Mouse (Mus musculus) midbrain, embryonic 11.5 days (tissue): ENCODE measurements around the gene Ngp. TPM values are rescaled to one million over a fixed set of nuclear protein-coding genes. Genes with fewer than 3 reads are reported as not detected.
A peak's percentile ranks its signal among the peaks of the same experiment; 100 is the strongest.

ENCODE experiments used
- ATAC-seq: fragments of 200-750 bp; cut with Nextera tagmentation; 2 replicates; pipeline ENCODE4 v1.8.0; 2017; ENCODE audit warnings: moderate TSS enrichment, moderate library complexity; ENCODE audit not compliant: low FRiP score
- DNase-seq: peaks from one replicate; pipeline ENCODE4 v3.0.0; 2015; ENCODE audit warnings: low spot score; ENCODE audit errors: missing footprints
- H3K27ac ChIP-seq: fragments of 300-500 bp; sonication (generic); 2 replicates; pipeline ENCODE4 v1.5.1; 2014; ENCODE audit warnings: low read depth, low read length
- H3K27me3 ChIP-seq: fragments of 300-500 bp; sonication (generic); 2 replicates; pipeline ENCODE4 v1.6.1; 2014; ENCODE audit warnings: mild to moderate bottlenecking, low read length, moderate library complexity, mixed read lengths; ENCODE audit not compliant: control insufficient read depth, insufficient read depth
- H3K36me3 ChIP-seq: fragments of 300-500 bp; sonication (generic); 2 replicates; pipeline ENCODE4 v1.6.1; 2014; ENCODE audit warnings: mild to moderate bottlenecking, low read length, moderate library complexity, mixed read lengths; ENCODE audit not compliant: control insufficient read depth, insufficient read depth
- H3K4me1 ChIP-seq: fragments of 300-500 bp; sonication (generic); 2 replicates; pipeline ENCODE4 v1.6.1; 2014; ENCODE audit warnings: low read length; ENCODE audit not compliant: control insufficient read depth, insufficient read depth
- H3K4me2 ChIP-seq: fragments of 300-500 bp; sonication (generic); 2 replicates; pipeline ENCODE4 v1.6.1; 2014; ENCODE audit warnings: mild to moderate bottlenecking, moderate library complexity
- H3K4me3 ChIP-seq: fragments of 300-500 bp; sonication (generic); 2 replicates; pipeline ENCODE4 v1.5.1; 2014; ENCODE audit warnings: low read depth, low read length
- H3K9ac ChIP-seq: fragments of 300-500 bp; sonication (generic); 2 replicates; pipeline ENCODE4 v1.6.1; 2014; ENCODE audit warnings: low read length
- H3K9me3 ChIP-seq: fragments of 300-500 bp; sonication (generic); 2 replicates; pipeline ENCODE4 v1.6.1; 2016; ENCODE audit warnings: low read length; ENCODE audit not compliant: control insufficient read depth
- WGBS: fragments of 180-500 bp; shearing (Covaris S2); extraction: QIAGEN DNeasy Blood & Tissue Kit; methylation state at CpG from one replicate; pipeline ENCODE4 v1.1.7; 2014; 5-methylcytosine and 5-hydroxymethylcytosine counted together
- polyA plus RNA-seq: library from polyadenylated mRNA; unstranded; fragments of >200 nt; fragmentation: Nextera tagmentation; extraction: Ambion mirVana; gene quantifications from 2 replicates; pipeline ENCODE4 v1.2.1, GENCODE M21; 2014

Ngp gene
- polyA plus RNA-seq, 1 experiment from 2014 or later, result 0.55 TPM

DNA sequence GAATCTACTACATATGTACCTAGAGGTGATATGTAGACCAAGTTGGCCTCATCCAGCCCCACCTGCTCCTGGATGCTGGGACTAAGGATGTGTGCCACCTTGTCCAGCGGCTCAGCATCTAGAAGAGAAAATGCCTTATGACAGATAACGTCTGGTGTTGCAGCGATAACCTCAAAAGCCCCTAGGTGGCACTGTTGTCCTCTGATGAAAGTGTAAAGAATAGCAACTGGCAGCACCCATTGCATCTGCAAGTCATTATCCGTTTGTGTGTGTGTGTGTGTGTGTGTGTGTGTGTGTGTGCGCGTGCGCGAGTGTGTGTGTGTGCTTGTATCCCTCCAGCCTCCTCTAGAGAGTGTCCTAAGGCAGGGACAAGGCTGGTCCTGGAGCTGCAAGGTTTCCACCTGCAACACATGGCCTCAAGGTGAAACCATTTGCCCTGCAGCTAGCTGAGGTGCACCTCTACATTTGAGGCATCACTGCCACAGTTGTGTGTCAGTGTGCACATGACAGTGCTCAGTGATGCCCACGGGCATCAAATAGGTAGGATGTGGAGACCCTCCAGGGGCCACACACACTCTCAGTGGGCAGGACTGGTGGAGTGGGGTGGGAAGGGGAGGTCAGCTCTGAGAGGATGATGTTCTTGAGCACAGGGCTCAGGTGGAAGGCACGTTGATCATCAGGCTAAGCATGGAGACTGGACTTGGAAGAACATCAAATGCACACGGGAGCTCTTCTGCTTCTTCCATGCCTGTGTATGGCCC is 29.5 kb downstream of the Ngp start:
- Histone ChIP-seq H3K27ac (no peak overlapping the region), H3K36me3 (no peaks in the 10 kb centered on the region), H3K4me3 (no peak overlapping the region), H3K4me2 (no peak overlapping the region), H3K9me3 (no peaks in the 10 kb centered on the region), H3K4me1 (no peaks in the 10 kb centered on the region), H3K27me3 (no peaks in the 10 kb centered on the region), H3K9ac (no peak overlapping the region)
- ATAC-seq (peak; percentile 73), DNase-seq (peak; percentile 98)
- WGBS, result 34% methylated on average over 11 of the region's 11 CpGs

DNA sequence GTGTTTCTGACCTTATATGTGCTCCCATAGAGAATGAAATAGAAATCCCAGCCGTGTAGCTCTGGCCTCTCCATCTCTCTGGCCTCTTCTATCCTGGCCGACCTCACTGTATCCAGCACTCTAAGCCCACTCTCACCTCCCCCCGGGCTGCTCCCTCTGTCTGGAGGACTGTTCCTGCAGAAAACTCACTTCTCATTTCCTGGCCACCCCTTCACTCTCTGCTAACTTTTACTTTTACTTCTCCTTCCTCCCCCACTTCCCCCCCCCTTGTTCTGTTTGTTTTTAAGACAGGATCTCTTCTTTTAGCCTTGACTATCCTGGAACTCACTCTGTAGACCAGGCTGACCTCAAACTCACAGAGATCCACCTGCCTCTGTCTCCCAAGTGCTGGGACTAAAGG is 33.0 kb downstream of the Ngp start:
- DNase-seq, result no peak
- WGBS, result 85% methylated on average over 3 of the region's 3 CpGs
- H3K27me3 ChIP-seq, result no peaks in the 10 kb centered on the region
- no peak overlapping the region for H3K9ac ChIP-seq
- H3K36me3 ChIP-seq, result no peaks in the 10 kb centered on the region
- no peaks in the 10 kb centered on the region for H3K9me3 ChIP-seq
- no peaks in the 10 kb centered on the region for H3K4me1 ChIP-seq
- H3K4me3 ChIP-seq, result no peak overlapping the region
- no peak for ATAC-seq
- no peak overlapping the region for H3K4me2 ChIP-seq
- no peak overlapping the region for H3K27ac ChIP-seq

DNA sequence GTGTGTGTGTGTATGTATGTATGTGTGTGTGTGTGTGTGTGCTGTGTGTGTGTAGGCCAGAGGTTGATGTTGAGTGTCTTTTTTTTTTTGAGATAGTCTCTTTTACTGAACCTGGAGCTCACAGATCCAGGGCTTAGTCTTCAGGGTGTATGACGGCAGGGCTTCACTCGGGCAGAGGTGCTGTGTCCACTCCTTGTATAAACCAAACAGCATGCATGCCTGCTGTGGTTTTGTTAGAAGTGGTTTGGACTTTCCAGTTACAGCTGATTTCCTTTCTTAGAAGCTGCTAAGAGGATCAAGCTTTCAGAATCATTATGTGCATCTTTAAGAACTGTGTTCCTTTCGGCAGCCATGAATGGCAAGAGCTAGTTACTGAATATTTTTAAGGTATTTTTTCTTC is 38.4 kb downstream of the Ngp start:
- no peak overlapping the region for H3K9ac ChIP-seq
- H3K4me1 ChIP-seq, result no peaks in the 10 kb centered on the region
- H3K27ac ChIP-seq, result no peak overlapping the region
- H3K4me3 ChIP-seq, result no peak overlapping the region
- ATAC-seq (no peak), DNase-seq (no peak)
- no peaks in the 10 kb centered on the region for H3K9me3 ChIP-seq
- no peak overlapping the region for H3K4me2 ChIP-seq
- no peaks in the 10 kb centered on the region for H3K36me3 ChIP-seq
- WGBS, result 81% methylated on average over 3 of the region's 3 CpGs
- H3K27me3 ChIP-seq, result no peaks in the 10 kb centered on the region

DNA sequence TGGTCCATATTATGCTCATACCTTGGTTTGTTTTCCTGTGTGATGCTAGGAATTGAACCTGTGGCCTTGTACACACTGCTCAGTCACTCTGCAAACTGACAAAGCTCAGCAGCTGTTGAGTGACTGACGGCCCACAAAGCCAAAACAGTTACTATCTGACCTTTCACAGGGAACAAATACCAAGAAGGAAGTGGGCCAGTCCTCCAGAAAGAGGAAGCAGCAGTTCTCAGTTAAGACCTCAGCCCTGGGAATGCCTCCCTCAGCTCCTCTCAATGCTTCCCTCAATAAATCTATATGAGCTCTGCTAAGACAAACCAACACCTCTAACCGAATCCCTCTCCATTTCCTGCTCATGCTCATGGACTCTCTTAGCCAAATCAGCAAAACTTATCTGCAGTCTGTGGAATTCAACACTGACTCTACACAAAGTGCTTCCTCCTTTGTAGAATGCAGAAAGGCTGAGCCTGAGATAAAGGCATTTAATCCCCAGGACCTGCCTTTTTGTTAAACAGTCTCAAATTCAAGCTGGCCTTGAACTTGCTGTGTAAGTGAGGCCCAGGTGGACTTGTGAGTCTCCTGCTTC is 39.7 kb downstream of the Ngp start:
- Histone ChIP-seq H3K27ac (no peak overlapping the region), H3K4me3 (no peak overlapping the region), H3K27me3 (no peaks in the 10 kb centered on the region), H3K4me1 (no peaks in the 10 kb centered on the region), H3K9me3 (no peaks in the 10 kb centered on the region), H3K36me3 (no peaks in the 10 kb centered on the region), H3K9ac (no peak overlapping the region), H3K4me2 (no peak overlapping the region)
- DNase-seq (peak; percentile 49), ATAC-seq (no peak)
- 69% methylated on average over 2 of the region's 2 CpGs for WGBS

DNA sequence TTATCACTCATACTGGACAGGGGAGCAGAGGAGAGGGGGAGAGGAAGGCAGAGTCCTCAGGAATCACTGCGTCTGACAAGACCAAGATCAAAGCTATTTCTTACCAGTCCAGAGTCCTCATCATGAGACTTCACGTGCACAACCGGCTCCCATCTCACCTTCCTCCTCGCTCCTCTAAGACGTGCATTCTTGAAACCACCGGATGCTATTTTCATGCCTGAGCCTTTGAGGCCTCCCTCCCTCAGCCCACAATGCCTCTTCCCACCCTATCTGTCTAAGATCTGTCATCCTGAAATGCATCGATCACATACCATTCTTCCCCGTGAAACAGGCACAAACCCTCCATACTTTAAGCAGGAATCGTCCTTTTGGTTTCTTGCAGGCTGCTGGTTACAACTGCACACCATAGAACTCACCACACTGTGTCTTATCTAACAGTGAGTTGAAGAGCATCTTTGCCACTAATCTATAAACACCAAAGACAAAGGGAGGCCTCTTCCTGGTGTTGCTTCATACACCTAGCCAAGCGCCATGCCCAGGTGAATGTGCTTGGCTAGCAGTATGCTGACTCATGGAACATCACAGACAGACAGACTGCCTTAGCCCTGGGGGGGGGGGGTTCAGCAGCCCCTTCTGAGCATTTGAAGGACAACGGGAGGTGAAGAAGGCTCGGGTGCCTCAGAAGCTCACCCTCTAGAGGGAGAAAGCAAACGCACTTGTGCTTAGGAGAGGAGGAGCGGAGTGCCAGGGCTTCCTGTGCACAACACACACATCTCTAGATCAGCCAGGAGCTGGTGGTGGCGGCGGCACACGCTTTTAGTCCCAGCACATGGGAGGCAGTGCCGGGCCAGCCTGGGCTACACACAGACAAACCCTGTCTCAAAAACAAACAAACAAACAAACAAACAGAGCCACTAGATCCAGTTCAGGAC is 41.6 kb downstream of the Ngp start:
- Histone ChIP-seq H3K4me3 (no peak overlapping the region), H3K4me1 (no peaks in the 10 kb centered on the region), H3K9ac (no peak overlapping the region), H3K27me3 (no peaks in the 10 kb centered on the region), H3K36me3 (no peaks in the 10 kb centered on the region), H3K27ac (no peak overlapping the region), H3K9me3 (no peaks in the 10 kb centered on the region), H3K4me2 (no peak overlapping the region)
- WGBS, result 86% methylated on average over 18 of the region's 18 CpGs
- DNase-seq (no peak), ATAC-seq (no peak)

DNA sequence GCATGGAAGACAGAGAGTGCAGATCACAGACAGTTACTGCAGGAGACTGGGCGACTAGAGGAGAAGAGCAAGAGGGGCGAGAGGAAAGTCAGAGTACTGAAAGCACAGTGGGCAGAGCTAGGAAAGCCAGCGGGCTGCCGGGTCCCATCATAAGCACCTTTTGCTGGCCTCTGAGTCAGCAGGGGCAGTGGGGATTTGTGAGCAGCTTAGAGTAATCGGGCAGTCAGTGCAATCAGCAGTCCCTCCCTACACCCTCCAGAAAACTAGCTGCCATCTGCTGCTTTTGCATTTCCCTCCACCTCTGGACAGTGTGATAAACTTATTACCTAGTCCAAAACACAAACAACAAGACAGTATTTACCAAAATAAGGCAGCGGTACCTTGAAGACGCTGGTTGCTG is 42.8 kb downstream of the Ngp start:
- WGBS, result 84% methylated on average over 7 of the region's 7 CpGs
- H3K4me1 ChIP-seq, result no peaks in the 10 kb centered on the region
- H3K4me3 ChIP-seq, result no peak overlapping the region
- no peaks in the 10 kb centered on the region for H3K27me3 ChIP-seq
- H3K27ac ChIP-seq, result no peak overlapping the region
- H3K36me3 ChIP-seq, result no peaks in the 10 kb centered on the region
- no peak overlapping the region for H3K9ac ChIP-seq
- H3K4me2 ChIP-seq, result no peak overlapping the region
- no peaks in the 10 kb centered on the region for H3K9me3 ChIP-seq
- ATAC-seq (no peak), DNase-seq (peak; percentile 76)

DNA sequence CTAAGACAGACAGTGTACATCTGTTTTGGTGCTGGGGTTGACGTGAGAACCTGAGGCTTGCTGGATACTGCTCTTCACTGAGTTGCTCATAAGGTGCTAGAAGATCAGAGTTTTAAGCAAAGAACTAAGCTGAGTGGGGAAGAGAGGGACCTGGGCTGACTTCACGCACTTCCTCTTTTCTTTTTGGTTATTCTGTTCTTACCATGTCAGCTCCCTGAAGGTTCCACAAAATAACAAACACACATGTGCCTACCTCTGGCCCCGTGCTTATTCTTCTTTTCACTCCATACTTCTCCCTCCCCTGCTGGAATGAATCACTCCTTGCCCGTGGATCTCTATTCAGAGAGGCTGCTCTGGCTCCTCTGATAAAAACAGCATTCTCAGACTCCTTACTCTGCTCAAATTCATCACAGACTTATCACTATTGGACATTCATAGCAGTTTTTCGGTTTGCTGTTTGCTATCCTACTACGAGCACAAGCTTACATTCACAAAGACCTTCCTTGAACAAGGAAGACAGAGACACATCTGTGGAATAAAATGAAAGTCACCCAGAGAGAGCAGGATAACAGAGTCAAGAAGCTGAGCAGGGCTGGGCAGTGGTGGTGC is 44.5 kb downstream of the Ngp start:
- no peak overlapping the region for H3K4me2 ChIP-seq
- ATAC-seq (no peak), DNase-seq (no peak)
- H3K4me3 ChIP-seq, result no peak overlapping the region
- H3K9ac ChIP-seq, result no peak overlapping the region
- no peak overlapping the region for H3K27ac ChIP-seq
- H3K4me1 ChIP-seq, result no peaks in the 10 kb centered on the region
- H3K36me3 ChIP-seq, result no peaks in the 10 kb centered on the region
- H3K9me3 ChIP-seq, result no peaks in the 10 kb centered on the region
- no peaks in the 10 kb centered on the region for H3K27me3 ChIP-seq
- WGBS, result 88% methylated on average over 6 of the region's 6 CpGs

DNA sequence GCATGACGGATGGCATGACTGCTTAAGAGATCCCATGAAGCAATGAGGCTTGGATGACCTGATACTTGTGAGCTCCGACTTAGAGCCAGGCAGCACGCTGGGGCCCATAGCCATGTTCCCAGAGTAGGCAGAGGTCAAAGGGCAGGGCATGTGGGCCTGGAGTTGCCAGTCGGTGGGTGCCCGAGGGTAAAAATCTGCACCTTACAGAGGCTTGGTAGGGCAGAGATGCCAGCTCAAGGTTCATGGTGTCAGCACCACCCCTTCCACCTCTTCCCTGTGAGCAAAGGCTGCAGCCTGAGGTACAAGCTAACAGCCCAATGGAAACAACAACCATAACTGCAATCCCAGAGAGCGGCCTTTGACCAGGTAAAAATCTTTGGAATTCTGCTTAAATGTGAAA is 45.8 kb downstream of the Ngp start:
- ATAC-seq, result no peak
- H3K36me3 ChIP-seq, result no peaks in the 10 kb centered on the region
- H3K9ac ChIP-seq, result no peak overlapping the region
- DNase-seq, result no peak
- 91% methylated on average over 6 of the region's 6 CpGs for WGBS
- H3K4me2 ChIP-seq, result no peak overlapping the region
- no peaks in the 10 kb centered on the region for H3K4me1 ChIP-seq
- no peaks in the 10 kb centered on the region for H3K27me3 ChIP-seq
- H3K4me3 ChIP-seq, result no peak overlapping the region
- H3K9me3 ChIP-seq, result no peaks in the 10 kb centered on the region
- H3K27ac ChIP-seq, result no peak overlapping the region
